Mouse (Mus musculus) adrenal gland (tissue): ENCODE data around the gene Sbsn.

ENCODE experiments used
- intact Hi-C: fragments of 180-260 bp; cut with DNase I; formaldehyde crosslinking; loops from one replicate; pipeline ENCODE4 v1.15.1; 2025

Sbsn gene

DNA sequence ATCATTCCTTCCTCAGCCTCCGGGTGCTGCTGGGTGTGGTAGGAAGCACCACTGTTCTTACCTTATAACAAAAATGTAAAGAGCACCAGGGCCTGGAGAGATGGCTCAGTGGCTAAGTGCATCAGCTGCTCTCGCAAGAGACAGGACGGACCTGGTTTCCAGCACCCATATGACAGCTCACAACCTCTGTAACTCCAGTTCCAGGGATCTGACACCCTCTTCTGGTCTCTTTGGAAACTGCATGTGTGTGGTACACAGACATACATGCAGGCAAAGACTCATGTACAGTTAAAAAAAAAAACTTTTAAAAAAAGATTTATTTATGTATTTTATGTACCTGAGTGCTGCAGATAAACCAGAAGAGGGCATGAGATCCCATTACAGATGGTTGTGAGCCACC, 52.0 kb downstream of the Sbsn start:
- intact Hi-C loops: no loop called here

DNA sequence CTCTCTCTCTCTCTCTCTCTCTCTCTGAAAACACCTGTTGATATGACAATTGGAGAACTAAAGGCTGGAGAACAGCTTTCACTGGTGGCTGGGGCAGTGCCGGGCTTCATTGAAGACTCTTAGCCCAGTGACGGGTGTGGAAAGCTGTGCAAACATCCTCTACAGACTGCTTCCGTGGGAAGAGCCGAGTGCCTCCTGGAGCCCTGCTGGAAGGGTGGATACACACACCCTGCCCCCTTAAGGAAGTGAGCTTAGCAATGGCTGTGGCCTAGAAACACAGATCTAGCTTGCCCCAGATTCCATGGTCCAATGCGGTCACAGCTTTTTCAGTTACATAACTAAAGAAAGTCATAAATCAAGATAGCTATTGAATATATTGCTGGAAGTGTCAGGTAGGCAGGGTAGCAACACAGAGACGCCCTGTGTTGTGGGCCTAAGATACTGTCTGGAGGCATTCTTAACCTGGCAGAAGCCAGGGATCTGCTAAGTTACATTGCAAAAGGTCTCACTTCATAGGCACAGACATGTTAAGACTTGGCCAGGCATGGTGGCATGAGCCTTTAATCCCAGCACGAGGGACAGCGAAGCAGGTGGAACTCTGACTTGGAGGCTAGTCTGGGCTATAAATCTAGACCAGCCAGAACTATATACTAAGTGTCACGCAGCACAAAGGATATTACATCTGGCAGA, 52.9 kb downstream of the Sbsn start:
- intact Hi-C loops: no loop called here
